Mouse (Mus musculus) hindbrain, embryonic 11.5 days (tissue): Measurements from ENCODE around the gene Itih3. TPM values are rescaled to one million over a fixed set of nuclear protein-coding genes. Genes with fewer than 3 reads are reported as not detected.

Experiments
- ATAC-seq: fragments of 200-750 bp; cut with Nextera tagmentation; 2 replicates; pipeline ENCODE4 v1.8.0; 2017; ENCODE audit warnings: mild to moderate bottlenecking, moderate TSS enrichment, moderate library complexity; ENCODE audit not compliant: low FRiP score
- DNase-seq: peaks from one replicate; pipeline ENCODE4 v3.0.0-alpha.2; 2015; ENCODE audit warnings: low spot score
- H3K27ac ChIP-seq: fragments of 300-500 bp; sonication (generic); 2 replicates; pipeline ENCODE4 v1.5.1; 2014; ENCODE audit warnings: mild to moderate bottlenecking, low read depth, low read length
- H3K27me3 ChIP-seq: fragments of 300-500 bp; sonication (generic); 2 replicates; pipeline ENCODE4 v1.6.1; 2014; ENCODE audit warnings: mild to moderate bottlenecking, low read length, moderate library complexity, mixed read lengths; ENCODE audit not compliant: control insufficient read depth, insufficient read depth
- H3K36me3 ChIP-seq: fragments of 300-500 bp; sonication (generic); 2 replicates; pipeline ENCODE4 v1.6.1; 2014; ENCODE audit warnings: mild to moderate bottlenecking, low read length, moderate library complexity, mixed read lengths; ENCODE audit not compliant: control insufficient read depth, insufficient read depth
- H3K4me1 ChIP-seq: fragments of 300-500 bp; sonication (generic); replicated peaks from 2 replicates; pipeline ENCODE4 v1.6.1; 2014; ENCODE audit warnings: low read length, mixed read lengths; ENCODE audit not compliant: control insufficient read depth, insufficient read depth
- H3K4me2 ChIP-seq: fragments of 300-500 bp; sonication (generic); replicated peaks from 2 replicates; pipeline ENCODE4 v1.6.1; 2014; ENCODE audit warnings: mild to moderate bottlenecking, low read depth, low read length
- H3K4me3 ChIP-seq: fragments of 300-500 bp; sonication (generic); 2 replicates; pipeline ENCODE4 v1.5.1; 2014; ENCODE audit warnings: low read depth, low read length
- H3K9ac ChIP-seq: fragments of 300-500 bp; sonication (generic); 2 replicates; pipeline ENCODE4 v1.6.1; 2014; ENCODE audit warnings: low read depth, low read length
- H3K9me3 ChIP-seq: fragments of 300-500 bp; sonication (generic); 2 replicates; pipeline ENCODE4 v1.6.1; 2016; ENCODE audit warnings: low read length; ENCODE audit not compliant: control insufficient read depth
- WGBS: fragments of 180-500 bp; shearing (Covaris S2); extraction: QIAGEN DNeasy Blood & Tissue Kit; methylation state at CpG from one replicate; pipeline ENCODE4 v1.1.7; 2014; 5-methylcytosine and 5-hydroxymethylcytosine counted together
- polyA plus RNA-seq: library from polyadenylated mRNA; unstranded; fragments of >200 nt; fragmentation: Nextera tagmentation; extraction: Ambion mirVana; gene quantifications from 2 replicates; pipeline ENCODE4 v1.2.1, GENCODE M21; 2014

Gene Itih3
- polyA plus RNA-seq, 1 experiment from 2014 or later: not detected

DNA sequence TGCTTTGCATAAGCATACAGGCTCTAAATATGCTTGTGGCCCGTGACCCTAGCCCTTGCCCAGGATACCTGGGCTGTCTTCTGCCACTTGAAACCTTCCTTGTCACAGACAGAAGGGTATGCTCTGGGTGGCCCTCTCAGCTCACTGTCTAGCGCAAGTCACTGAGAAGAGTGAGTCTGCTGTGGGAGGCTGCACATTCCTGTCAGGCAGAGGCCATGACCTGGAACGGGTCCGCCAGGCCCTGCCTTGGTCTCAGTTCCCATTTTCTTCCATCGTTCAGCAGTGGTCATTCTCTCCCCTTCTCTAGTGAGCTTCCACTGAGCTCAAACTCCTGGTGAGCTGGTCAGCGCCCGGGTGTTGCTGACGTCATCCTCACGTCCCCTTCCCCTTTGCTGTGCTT is 47.6 kb downstream of the Itih3 start:
- no peak for DNase-seq
- H3K4me3 ChIP-seq: no peak overlapping the region
- no peak overlapping the region for H3K4me2 ChIP-seq
- H3K9me3 ChIP-seq: no peaks in the 10 kb centered on the region
- H3K27me3 ChIP-seq: no peaks in the 10 kb centered on the region
- H3K9ac ChIP-seq: no peak overlapping the region
- WGBS: 78% methylated on average over 9 of the region's 9 CpGs
- H3K36me3 ChIP-seq: no peaks in the 10 kb centered on the region; the same call in 1 of the 2 replicates
- H3K4me1 ChIP-seq: no peaks in the 10 kb centered on the region
- H3K27ac ChIP-seq: no peak overlapping the region
- ATAC-seq: no peak

DNA sequence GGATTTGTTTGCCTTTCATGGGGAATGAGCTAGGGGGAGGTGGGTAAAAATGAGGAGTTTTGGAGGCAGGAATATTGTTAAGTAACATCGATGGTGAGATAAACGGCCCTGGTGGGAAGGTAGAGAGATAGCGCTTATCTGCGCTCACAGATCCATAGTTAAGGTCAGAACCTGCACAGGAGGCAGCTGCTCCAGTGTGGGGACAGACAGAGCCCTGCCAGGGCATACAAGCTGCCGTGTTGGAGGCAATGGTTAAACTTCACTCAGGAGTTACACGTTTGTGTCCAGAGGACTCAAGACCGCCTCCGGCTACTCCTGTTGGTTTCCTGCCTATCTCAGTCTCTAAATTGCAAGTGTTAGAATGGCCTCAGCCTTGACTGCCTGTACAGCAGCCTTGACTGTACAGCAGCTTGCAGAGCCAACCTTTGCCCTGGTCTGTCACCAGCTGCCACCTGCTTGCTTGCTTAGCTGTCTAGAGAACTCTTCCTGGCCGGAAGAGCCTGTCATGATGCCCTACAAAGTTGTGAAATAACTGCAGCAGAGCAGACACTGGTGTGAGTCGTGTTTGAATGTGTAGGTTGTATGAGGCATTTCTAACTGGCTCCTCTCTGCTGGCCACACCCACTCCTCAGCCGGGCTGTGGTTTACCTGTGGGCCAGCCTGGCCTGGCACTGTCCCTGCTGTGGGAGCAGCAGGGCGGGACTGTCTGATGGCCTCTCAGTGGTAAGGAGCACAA is 48.3 kb downstream of the Itih3 start:
- Histone ChIP-seq H3K27ac (no peak overlapping the region), H3K27me3 (no peaks in the 10 kb centered on the region), H3K36me3 (no peaks in the 10 kb centered on the region; the same call in 1 of the 2 replicates), H3K4me3 (no peak overlapping the region), H3K4me1 (no peaks in the 10 kb centered on the region), H3K9ac (no peak overlapping the region), H3K9me3 (no peaks in the 10 kb centered on the region), H3K4me2 (no peak overlapping the region)
- ATAC-seq (no peak), DNase-seq (no peak)
- WGBS: 87% methylated on average over 12 of the region's 12 CpGs

DNA sequence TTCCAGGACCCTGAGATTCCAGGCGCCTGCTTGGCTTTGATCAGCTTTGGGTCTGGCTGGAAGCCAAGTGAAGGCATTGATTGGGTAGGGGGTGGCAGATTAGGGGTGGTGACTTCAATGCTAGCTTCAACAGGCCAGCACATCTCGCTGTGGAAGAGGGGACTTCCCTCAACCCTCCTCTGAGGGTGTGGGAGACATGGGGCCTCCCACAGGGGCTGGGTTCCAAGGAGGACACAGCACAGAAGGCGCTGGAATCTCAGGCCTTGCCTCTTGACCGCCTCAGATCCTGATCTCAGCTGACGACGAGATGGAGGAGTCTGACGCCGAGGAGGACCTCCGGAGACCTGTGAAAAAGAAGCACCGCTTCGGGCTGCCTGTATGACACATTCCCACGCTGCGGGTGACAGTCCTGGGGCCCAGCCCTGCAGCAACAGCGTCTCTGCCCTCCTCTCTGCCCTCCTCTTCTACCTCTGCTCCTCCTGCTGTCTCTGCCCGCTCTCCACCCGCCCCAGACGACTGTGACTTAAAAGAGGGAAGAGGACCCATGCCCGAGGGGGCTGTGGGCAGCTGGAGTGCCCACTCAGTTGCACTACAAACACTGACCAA is 49.4 kb downstream of the Itih3 start:
- Histone ChIP-seq H3K36me3 (no peaks in the 10 kb centered on the region; the same call in 1 of the 2 replicates), H3K9me3 (no peaks in the 10 kb centered on the region), H3K9ac (no peak overlapping the region), H3K27me3 (no peaks in the 10 kb centered on the region), H3K4me1 (no peaks in the 10 kb centered on the region), H3K4me2 (no peak overlapping the region), H3K4me3 (no peak overlapping the region), H3K27ac (no peak overlapping the region)
- no peak for DNase-seq
- no peak for ATAC-seq
- 83% methylated on average over 18 of the region's 18 CpGs for WGBS

DNA sequence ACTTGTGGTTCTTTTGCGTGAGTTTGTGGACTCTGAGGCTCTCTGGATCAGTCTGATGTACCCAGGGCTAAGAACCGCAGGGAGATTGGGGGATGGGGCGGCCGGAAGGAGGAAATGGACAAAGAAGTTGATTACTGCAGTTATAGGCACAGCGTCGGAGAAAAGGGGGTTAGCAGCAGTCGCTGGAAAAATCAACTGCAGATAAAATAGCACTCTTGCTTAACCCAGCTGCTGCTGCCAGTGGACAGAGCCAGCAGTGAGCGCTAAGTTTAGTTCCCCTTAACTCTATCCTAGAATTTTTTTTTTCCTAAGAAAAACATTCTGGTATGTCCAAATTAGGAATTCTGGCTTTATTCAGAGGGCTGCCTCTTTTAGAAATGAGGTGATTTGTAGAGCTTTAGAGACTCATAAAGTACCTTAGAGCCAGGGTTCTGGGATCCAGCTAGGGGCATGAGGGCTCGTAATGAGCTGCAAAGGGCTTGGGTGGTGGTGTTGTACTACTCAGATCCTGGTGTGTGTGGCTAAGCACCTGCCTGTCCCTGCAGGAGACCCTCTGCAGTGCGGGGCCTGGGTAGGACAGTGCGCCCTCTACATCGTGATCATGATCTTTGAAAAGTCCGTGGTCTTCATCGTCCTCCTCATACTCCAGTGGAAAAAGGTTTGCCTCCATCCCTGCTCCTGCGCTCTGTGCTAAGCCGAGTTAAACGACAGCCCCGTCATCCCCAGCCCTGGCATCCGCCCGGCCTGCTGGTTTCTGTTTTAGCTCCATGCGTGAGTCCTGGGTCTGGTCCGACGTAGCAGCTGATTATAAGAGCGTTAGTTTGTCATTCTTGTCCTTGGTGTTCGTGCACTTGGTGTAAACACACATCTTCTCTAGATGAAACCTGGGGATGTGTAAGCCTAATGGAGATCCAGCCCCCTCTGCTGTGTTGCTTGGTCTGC is 53.1 kb downstream of the Itih3 start:
- no peak overlapping the region for H3K4me2 ChIP-seq
- H3K9ac ChIP-seq: no peak overlapping the region
- no peak overlapping the region for H3K27ac ChIP-seq
- no peaks in the 10 kb centered on the region for H3K4me1 ChIP-seq
- no peaks in the 10 kb centered on the region for H3K9me3 ChIP-seq
- H3K27me3 ChIP-seq: no peaks in the 10 kb centered on the region
- 90% methylated on average over 25 of the region's 25 CpGs for WGBS
- no peak overlapping the region for H3K4me3 ChIP-seq
- no peak for ATAC-seq
- no peaks in the 10 kb centered on the region; the same call in 1 of the 2 replicates for H3K36me3 ChIP-seq
- no peak for DNase-seq

DNA sequence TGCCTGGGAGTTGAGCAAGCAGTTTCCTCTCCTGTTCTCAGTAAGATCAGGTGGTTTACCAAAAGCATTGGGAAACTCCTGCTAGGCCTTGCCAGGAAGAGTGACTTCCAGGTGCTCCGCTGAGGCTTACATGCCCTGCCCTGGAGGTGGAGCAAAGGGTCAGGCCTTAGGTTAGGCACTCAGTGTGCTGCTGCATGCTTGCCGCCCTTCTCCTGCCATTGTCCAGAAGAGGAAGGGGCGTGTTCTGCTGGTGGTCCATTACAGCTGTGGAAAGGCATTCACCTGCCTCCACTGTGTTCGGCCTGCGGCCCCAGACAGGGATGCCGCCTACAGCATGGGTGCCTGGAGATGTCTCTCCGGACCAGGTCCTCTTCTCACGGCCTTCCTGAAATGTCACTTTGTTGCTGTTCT is 54.2 kb downstream of the Itih3 start:
- no peaks in the 10 kb centered on the region for H3K27me3 ChIP-seq
- WGBS: 80% methylated on average over 8 of the region's 8 CpGs

DNA sequence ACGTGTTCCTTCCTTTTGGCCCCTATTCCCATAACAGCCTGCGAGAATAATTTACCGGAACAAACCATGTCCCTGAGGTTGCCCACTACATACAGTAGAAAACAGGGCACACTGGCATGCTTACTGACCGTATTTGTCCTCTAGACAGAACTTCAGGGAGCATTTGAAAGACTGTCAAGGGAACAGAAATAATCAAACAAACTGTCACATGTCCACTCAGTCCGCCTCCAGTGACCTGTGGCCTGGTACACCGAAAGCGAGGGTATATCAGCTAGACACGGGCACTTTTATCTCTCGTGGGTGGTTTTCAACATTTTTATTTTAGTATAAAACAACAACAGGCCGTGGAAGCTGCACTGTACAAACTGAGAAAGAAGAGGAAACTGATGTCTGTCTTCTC is 54.7 kb downstream of the Itih3 start:
- Histone ChIP-seq H3K4me3 (no peak overlapping the region), H3K4me2 (no peak overlapping the region), H3K9ac (no peak overlapping the region), H3K36me3 (no peaks in the 10 kb centered on the region; the same call in 1 of the 2 replicates), H3K9me3 (no peaks in the 10 kb centered on the region), H3K4me1 (no peaks in the 10 kb centered on the region), H3K27me3 (no peaks in the 10 kb centered on the region), H3K27ac (no peak overlapping the region)
- DNase-seq: no peak
- no peak for ATAC-seq
- WGBS: 91% methylated on average over 10 of the region's 10 CpGs

More for the DNA sequence above, 54.2 kb downstream of the Itih3 start:
- Histone ChIP-seq H3K27ac (no peak overlapping the region), H3K4me1 (no peaks in the 10 kb centered on the region), H3K9me3 (no peaks in the 10 kb centered on the region), H3K36me3 (no peaks in the 10 kb centered on the region; the same call in 1 of the 2 replicates), H3K4me2 (no peak overlapping the region), H3K9ac (no peak overlapping the region), H3K4me3 (no peak overlapping the region)
- DNase-seq (no peak), ATAC-seq (no peak)

DNA sequence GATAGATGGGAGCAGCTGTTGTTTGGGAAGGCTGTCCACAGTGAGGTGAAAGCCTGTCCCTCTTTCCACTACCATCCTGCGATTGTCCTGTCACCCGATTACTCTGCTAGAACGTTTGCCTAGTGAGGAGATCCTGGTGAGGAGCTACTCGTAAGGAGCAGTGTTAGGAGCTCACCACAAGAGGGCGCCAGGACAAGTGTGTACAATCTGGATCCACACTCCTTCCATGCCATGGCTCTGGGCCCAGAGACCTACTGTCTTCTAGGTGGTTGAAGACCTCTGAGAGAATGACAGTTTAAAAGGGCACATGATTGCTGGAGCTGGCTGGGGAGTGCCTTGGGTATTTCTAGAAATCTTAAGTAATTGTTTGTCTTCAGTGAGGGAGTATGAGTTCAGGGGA is 56.5 kb downstream of the Itih3 start:
- Histone ChIP-seq H3K27me3 (no peaks in the 10 kb centered on the region), H3K9me3 (no peaks in the 10 kb centered on the region), H3K4me1 (no peaks in the 10 kb centered on the region), H3K4me2 (no peak overlapping the region), H3K36me3 (no peaks in the 10 kb centered on the region), H3K4me3 (no peak overlapping the region), H3K9ac (no peak overlapping the region), H3K27ac (no peak overlapping the region)
- 40% methylated on average over 5 of the region's 5 CpGs for WGBS
- peak; percentile 82 for DNase-seq
- ATAC-seq: no peak

DNA sequence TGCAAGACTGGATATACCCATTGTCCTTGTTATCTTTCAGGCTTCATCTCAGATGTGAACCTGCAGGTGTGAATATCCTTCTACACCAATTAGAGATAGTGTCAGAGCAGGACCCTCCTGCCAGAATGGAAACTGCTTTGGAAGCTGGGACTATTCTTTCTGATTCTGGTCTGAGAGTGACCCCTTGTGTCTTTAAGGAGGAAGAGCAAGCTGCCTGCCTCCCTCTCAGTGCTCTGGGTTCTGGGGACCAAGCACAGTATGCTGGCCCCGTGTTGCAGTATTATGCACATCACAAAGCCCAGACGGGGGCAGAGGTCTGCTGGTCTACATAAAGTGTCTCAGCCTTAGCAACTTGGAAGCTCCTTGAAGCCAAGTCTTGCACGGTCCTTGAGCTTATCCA is 58.2 kb downstream of the Itih3 start:
- Histone ChIP-seq H3K27ac (no peak overlapping the region), H3K4me1 (no peaks in the 10 kb centered on the region), H3K9ac (no peak overlapping the region), H3K36me3 (no peaks in the 10 kb centered on the region), H3K4me3 (no peak overlapping the region), H3K27me3 (no peaks in the 10 kb centered on the region), H3K4me2 (no peak overlapping the region), H3K9me3 (no peaks in the 10 kb centered on the region)
- DNase-seq: peak; percentile 21
- 76% methylated on average over 3 of the region's 3 CpGs for WGBS
- ATAC-seq: no peak
